Mouse (Mus musculus) stomach, postnatal 0 days (tissue): Measurements from ENCODE around the gene Mfsd11. TPM values are rescaled to one million over a fixed set of nuclear protein-coding genes. Genes with fewer than 3 reads are reported as not detected.

Source experiments
- ATAC-seq: fragments of 200-750 bp; cut with Nextera tagmentation; 2 replicates; pipeline ENCODE4 v1.8.0; 2017; ENCODE audit not compliant: low FRiP score, low TSS enrichment
- DNase-seq: peaks from one replicate; pipeline ENCODE4 v3.0.0-alpha.2; 2016; ENCODE audit warnings: low spot score
- H3K27ac ChIP-seq: fragments of 300-500 bp; sonication (generic); replicated peaks from 2 replicates; pipeline ENCODE4 v1.5.1; 2014; ENCODE audit warnings: mild to moderate bottlenecking, control low read depth
- H3K27me3 ChIP-seq: fragments of 300-500 bp; sonication (generic); 2 replicates; pipeline ENCODE4 v1.6.1; 2014; ENCODE audit warnings: low read length; ENCODE audit not compliant: control insufficient read depth, insufficient read depth
- H3K36me3 ChIP-seq: fragments of 300-500 bp; sonication (generic); 2 replicates; pipeline ENCODE4 v1.6.1; 2014; ENCODE audit warnings: low read length, mixed read lengths; ENCODE audit not compliant: control insufficient read depth, insufficient read depth
- H3K4me1 ChIP-seq: fragments of 300-500 bp; sonication (generic); replicated peaks from 2 replicates; pipeline ENCODE4 v1.6.1; 2014; ENCODE audit warnings: antibody characterized with exemption; ENCODE audit not compliant: control insufficient read depth, insufficient read depth
- H3K4me2 ChIP-seq: fragments of 300-500 bp; sonication (generic); replicated peaks from 2 replicates; pipeline ENCODE4 v1.6.1; 2014; ENCODE audit warnings: low read depth, mild to moderate bottlenecking, control low read depth, moderate library complexity
- H3K4me3 ChIP-seq: fragments of 300-500 bp; sonication (generic); 2 replicates; pipeline ENCODE4 v1.5.1; 2014; ENCODE audit warnings: low read depth, low read length, control low read depth
- H3K9ac ChIP-seq: fragments of 300-500 bp; sonication (generic); 2 replicates; pipeline ENCODE4 v1.6.1; 2014; ENCODE audit warnings: mild to moderate bottlenecking, low read length, control low read depth, mixed read lengths
- H3K9me3 ChIP-seq: fragments of 300-500 bp; sonication (generic); 2 replicates; pipeline ENCODE4 v1.6.1; 2016; ENCODE audit warnings: low read length; ENCODE audit not compliant: control insufficient read depth
- CTCF ChIP-seq: IDR thresholded peaks from 2 replicates; pipeline ENCODE4 v1.5.1; 2016; ENCODE audit warnings: antibody characterized with exemption, low read depth, mild to moderate bottlenecking, moderate library complexity
- EP300 ChIP-seq: optimal IDR thresholded peaks from 2 replicates; pipeline ENCODE3; 2016; ENCODE audit warnings: antibody characterized with exemption
- WGBS: fragments of 180-500 bp; shearing (Covaris S2); extraction: QIAGEN DNeasy Blood & Tissue Kit; methylation state at CpG from one replicate; pipeline ENCODE4 v1.1.7; 2014; 5-methylcytosine and 5-hydroxymethylcytosine counted together
- polyA plus RNA-seq: library from polyadenylated mRNA; unstranded; fragments of >200 nt; fragmentation: Nextera tagmentation; extraction: Ambion mirVana; gene quantifications from 2 replicates; pipeline ENCODE4 v1.2.1, GENCODE M21; 2015

Gene Mfsd11
- polyA plus RNA-seq = 31.5 and 34.6 TPM in 2 replicates

DNA sequence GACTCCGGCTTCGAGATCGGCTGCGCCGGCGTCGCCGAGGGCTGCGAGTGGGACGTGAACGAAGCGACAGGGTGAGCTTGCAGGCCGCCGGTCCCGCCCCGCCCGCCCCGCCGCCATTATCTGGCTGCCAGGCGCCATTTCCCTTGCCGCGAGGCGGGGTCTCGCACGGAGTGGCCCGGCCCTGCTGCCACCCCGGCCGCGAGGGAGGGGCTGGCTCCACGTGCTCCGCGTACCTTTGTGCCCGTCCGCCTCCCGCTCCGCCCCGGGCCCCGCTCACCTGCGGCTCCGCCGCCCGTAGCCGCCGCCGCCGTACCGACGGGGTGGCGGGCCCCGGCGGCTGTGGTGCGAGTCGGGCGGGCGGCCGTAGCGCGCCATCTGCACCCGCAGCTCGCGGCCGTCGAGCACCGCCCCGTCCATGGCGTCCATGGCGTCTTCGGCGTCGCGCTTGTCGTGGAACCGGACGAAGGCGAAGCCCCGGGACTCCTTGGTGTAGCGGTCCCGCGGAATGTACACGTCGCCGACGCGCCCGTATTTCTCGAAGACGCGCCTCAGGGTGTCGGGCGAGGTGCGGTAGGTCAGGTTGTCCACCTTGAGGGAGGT lies at the start of gene Mfsd11:
Mfsd11 (plus strand) TSS at position 150 of the 600 bp plus-strand sequence.
- H3K27me3 ChIP-seq = no peaks in the 10 kb centered on the region
- peaks cover 3% of the 10 kb centered on the region; the same call in 1 of the 2 replicates for H3K4me1 ChIP-seq
- TF ChIP-seq EP300 = peak; percentile 5
- no peak for TF ChIP-seq CTCF
- peak; percentile 69 for ATAC-seq
- peaks cover 3% of the 10 kb centered on the region; the same call in 1 of the 2 replicates for H3K36me3 ChIP-seq
- H3K4me3 ChIP-seq = peak within 1 kb of the TSS; percentile 95
- DNase-seq = peak; percentile 92
- WGBS = 0% methylated on average over 66 of the region's 91 CpGs
- no peaks in the 10 kb centered on the region for H3K9me3 ChIP-seq
- peak within 1 kb of the TSS; percentile 99 for H3K27ac ChIP-seq
- peak within 1 kb of the TSS; percentile 98 for H3K9ac ChIP-seq
- H3K4me2 ChIP-seq = peak within 1 kb of the TSS; percentile 76

DNA sequence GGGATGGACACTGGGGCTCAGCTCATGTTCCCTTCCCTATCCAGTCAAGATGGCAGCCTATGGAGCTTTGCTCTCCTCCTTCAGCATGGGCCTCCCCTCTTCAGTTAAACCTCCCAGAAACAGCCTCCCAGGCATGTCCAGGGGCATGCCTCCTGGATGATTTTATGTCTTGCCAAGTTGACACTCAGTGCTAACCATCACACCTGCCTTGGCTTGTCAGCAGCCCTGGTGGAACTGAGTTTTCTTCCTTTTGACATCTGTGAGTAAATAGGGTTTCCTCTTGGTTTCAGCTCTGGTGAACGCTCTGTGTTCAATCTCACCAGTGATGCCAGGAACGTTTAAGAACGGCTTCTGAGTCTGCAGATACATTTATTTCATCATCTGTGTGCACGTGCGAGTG lies 49.5 kb upstream of the Mfsd11 start:
- ATAC-seq = no peak
- TF ChIP-seq EP300 = no peak
- TF ChIP-seq CTCF = no peak
- Histone ChIP-seq H3K9ac (no peak overlapping the region), H3K4me2 (no peak overlapping the region), H3K27me3 (no peaks in the 10 kb centered on the region), H3K27ac (no peak overlapping the region), H3K9me3 (no peaks in the 10 kb centered on the region), H3K4me1 (no peaks in the 10 kb centered on the region), H3K4me3 (no peak overlapping the region), H3K36me3 (no peaks in the 10 kb centered on the region)
- WGBS = 62% methylated on average over 5 of the region's 5 CpGs
- DNase-seq = no peak

DNA sequence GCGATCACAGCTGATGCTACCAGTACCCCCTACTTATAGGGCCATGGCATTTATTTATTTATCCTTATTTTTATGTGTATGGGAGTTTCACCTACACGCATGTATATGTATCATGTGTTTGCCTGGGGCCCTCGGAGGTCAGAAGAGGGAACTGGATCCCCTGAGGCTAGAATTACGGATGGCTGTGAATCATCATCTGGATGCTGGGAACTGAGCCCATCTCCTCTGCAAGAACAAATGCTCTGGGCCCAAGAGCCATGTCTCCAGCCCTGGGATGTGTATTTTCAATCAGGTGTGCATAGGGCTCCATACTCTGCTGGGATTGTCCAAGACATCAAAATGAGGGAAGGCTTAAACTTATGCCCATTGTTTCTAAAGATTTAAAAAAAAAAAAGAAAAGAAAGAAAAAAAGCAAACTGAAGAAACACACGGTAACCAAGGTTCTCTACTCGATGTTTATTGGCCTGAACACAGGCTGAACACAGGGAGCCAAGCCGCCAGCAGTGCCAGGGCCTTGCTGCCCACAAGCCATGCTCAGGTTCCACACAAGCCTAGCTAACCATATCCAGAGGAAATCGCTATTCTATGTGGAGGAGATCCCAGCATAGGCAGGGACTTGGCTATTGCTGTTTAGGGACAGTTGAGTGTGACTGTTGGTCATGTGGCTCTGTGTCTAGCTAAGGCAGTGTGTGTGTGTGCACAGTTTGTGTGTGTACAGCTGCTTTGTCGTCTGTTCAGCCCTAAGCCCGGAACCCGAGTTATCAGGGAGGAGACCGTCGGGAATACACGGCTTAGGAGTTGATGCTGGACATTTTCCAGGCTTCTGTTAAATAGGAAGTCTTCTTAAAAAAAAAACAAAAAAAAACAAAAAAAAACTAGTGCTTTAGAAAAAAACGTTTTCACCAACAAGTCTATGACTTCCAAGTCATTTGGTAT lies 45.8 kb upstream of the Mfsd11 start:
- Histone ChIP-seq H3K9ac (no peak overlapping the region), H3K27me3 (no peaks in the 10 kb centered on the region), H3K4me2 (no peak overlapping the region), H3K36me3 (no peaks in the 10 kb centered on the region), H3K27ac (0 out of 2 replicates have a peak overlapping the region, but pooled peaks have one; percentile 35), H3K4me3 (no peak overlapping the region), H3K9me3 (no peaks in the 10 kb centered on the region), H3K4me1 (no peaks in the 10 kb centered on the region)
- ATAC-seq (no peak), DNase-seq (no peak)
- 56% methylated on average over 15 of the region's 15 CpGs for WGBS
- TF ChIP-seq EP300 = no peak
- TF ChIP-seq CTCF = no peak

DNA sequence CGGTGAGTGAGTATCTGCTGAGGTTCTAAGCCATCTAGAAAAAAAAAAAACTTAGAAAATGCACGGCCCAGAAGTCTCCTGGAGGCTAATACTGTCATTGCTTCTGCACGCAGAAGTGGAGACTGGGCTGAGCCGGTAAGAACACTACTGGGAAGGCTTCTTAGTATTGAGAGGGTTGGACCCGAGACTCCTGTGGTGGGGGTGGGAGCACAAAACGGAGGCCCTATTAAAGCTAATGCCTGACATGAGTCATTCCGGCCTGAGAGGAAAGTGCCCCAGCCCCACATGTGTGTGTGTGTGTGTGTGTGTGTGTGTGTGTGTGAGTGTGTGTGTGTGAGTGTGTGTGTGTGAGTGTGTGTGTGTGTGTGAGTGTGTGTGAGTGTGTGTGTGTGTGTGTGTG lies 45.1 kb upstream of the Mfsd11 start:
- H3K9me3 ChIP-seq = no peaks in the 10 kb centered on the region
- no peak overlapping the region for H3K27ac ChIP-seq
- no peak for DNase-seq
- H3K4me2 ChIP-seq = no peak overlapping the region
- no peaks in the 10 kb centered on the region for H3K27me3 ChIP-seq
- 42% methylated on average over 7 of the region's 7 CpGs for WGBS
- no peak overlapping the region for H3K4me3 ChIP-seq
- ATAC-seq = no peak
- TF ChIP-seq CTCF (peak; percentile 19; the same call in 1 of the 2 replicates), EP300 (no peak)
- H3K9ac ChIP-seq = no peak overlapping the region
- no peaks in the 10 kb centered on the region for H3K36me3 ChIP-seq
- no peaks in the 10 kb centered on the region for H3K4me1 ChIP-seq

DNA sequence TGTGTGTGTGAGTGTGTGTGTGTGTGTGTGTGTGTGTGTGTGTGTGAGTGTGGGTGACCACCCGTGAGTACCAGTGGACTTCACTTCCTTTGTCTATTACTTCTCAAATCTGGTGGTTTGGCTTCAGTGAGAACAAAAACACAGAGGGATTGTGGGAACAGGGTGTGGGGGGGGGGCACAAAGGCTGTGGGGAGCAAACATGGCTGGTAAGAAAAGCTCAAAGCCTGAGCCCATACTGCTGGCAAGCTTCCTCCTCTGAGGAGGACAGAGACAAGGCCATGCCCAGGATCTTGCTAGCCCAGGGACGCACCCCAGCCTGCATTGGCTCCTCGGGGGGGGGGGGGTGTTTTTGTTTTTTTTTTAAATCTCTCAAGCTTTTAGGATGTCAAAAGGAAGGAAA lies 44.7 kb upstream of the Mfsd11 start:
- DNase-seq = no peak
- no peak for ATAC-seq
- Histone ChIP-seq H3K9me3 (no peaks in the 10 kb centered on the region), H3K27me3 (no peaks in the 10 kb centered on the region), H3K27ac (peak overlapping the region; percentile 64), H3K4me2 (no peak overlapping the region), H3K36me3 (no peaks in the 10 kb centered on the region), H3K9ac (no peak overlapping the region), H3K4me1 (peaks cover 2% of the 10 kb centered on the region; the same call in 1 of the 2 replicates), H3K4me3 (no peak overlapping the region)
- 59% methylated on average over 3 of the region's 3 CpGs for WGBS
- no peak for TF ChIP-seq CTCF
- TF ChIP-seq EP300 = no peak
